Mouse (Mus musculus): Measurements from ENCODE around the gene Isl1. TPM values are rescaled to one million over a fixed set of nuclear protein-coding genes. Genes with fewer than 3 reads are reported as not detected.

Gene Isl1
- 30.6 and 43.0 TPM in 2 replicates for polyA plus RNA-seq (2012; rRNA removed)

GRCm38 (mm10) chr13:116309584-116310462 lies at the start of gene Isl1:
Gene Isl1 (minus strand): TSS chr13:116309689.

